Mouse (Mus musculus): ENCODE results near the gene Ccdc190.

DNA sequence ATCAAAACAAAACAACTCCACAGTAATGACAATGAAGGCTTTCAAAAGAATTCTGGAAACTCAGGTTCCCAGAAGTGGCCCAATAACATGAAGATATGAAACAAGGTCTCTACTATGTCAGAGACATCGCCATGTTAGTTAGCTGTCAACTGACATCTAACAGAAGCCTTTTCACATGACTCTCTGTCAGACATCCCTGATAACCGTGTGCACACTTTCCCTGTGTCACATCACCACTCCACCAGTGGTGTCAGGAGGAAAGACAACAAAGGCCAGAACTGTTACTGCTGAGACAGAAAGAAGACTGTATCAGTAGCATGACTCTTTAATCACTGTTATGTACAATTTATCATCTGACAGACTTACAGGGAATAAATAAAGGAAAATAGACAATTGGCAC lies 43.5 kb downstream of the Ccdc190 start:
- TF ChIP-seq POLR2A (IDR thresholded peaks at IDR 0.05; ENCODE audit: low read depth, low read length) = no peak
- no peak for TF ChIP-seq CTCF (IDR thresholded peaks at IDR 0.05; ENCODE audit: extremely low read depth, insufficient read depth, insufficient read length, insufficient replicate concordance)

Measured in spleen, adult 2 months (tissue).